Mouse (Mus musculus): ENCODE measurements around the gene Wbp2.

The Wbp2 gene

DNA sequence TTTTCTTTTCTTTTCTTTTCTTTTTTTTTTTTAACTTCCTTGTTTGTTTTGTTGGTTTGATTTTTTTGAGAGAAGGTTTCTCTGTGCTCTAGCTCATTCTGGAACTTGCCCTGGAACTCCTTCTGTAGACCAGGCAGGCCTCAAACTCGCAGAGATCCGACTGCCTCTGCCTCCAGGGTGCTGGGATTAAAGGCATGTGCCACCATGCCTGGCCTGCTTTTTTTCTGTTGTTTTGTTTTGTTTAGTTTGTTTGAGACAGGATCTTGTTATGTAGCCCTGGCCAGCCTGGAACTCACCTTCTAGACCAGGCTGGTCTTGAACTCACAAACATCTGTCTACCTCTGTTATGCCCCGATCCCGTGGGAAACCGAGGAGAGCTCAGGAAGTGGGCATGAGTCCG lies 2.8 kb upstream of the Wbp2 start:
- DNase-seq (ENCODE audit: low read depth), result no peak

GRCm38 (mm10) chr11:116088741-116089394 lies 2.1 kb upstream of the Wbp2 start:
- DNase-seq (ENCODE audit: low read depth), result peak; percentile 89

DNA sequence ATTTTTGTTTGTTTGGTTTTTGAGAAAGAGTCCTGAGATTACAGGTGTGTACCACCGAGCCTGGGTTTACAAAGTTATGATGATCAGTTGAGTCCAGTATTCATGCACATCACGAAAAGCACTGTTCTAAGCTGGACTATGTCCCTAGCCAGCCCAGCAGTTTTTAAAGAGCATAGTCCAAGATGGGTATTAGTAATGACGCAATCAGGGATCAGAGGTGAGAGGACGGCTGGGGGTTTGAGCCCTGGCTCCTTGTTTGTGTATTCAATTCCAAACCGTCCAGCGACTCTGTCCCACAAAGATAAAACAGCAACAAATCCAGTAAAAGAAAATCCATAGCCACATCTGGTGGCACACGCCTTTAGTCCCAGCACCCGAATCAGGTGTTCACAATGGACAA lies 1.4 kb upstream of the Wbp2 start:
- no peak for DNase-seq (ENCODE audit: low read depth)

DNA sequence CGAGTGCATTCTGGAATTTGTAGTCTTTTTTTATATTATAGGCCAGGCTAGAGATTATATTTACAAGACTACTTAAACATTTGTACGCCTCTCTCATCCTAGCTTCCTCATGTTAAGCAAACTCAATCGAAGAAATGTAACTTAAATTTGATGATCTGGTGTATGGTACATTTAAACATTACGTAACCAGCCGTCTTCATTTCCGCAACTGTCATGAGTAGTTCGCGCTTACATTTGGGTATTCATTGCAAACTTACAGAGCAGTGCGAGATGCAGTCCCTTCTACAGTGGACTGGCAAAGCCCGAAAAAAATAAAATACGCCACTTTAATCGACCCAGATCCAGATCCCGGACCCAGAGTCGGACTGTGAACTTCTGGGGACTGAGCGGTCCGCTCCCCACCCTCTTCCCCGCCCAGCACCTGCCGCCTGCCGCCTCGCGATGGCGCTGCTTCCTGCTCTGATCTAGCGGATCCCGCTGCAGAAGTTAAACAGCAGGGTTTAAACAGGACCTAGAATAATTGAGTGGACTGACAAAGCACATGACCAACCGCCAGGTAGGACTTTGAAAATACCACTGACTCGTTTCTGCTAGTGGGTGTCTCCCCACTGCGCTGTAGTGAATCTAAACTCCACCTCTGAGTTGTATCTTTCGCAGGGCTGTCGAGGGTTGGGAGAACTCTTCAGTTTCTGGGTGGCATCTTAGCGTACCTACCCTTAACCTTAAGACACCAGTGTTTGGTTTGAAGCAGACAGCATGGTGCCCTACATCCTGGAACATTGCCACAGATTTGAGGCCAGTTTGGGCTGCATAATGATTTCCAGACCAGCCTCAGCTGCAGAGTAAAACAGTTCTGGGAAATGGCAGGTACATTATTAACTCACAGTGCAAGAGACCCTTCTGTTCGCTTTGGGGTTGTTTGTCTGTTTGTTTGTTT lies 667 bp upstream of the Wbp2 start:
- peak; percentile 94 for DNase-seq (ENCODE audit: low read depth)

DNA sequence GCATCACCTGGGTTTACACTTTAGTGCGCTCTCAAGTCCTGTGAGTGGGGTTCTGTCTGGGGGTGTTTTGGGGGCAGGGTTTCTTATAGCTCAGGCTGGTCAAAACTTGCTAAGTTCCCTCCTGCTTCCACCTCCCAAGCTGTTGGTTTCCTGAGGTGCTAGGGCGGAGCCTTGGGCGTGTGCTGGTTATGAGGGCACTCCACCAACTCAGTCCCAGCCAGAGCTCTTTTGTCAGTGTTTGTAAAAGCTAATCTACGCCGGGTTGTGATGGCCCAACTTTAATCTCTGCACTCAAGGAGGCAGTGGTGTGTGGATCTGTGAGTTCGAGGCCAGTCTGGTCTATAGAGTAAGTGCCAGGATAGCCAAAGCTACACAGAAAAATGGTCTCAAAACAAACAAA lies 2.6 kb downstream of the Wbp2 start:
- peak; percentile 50 for DNase-seq (ENCODE audit: low read depth)

DNA sequence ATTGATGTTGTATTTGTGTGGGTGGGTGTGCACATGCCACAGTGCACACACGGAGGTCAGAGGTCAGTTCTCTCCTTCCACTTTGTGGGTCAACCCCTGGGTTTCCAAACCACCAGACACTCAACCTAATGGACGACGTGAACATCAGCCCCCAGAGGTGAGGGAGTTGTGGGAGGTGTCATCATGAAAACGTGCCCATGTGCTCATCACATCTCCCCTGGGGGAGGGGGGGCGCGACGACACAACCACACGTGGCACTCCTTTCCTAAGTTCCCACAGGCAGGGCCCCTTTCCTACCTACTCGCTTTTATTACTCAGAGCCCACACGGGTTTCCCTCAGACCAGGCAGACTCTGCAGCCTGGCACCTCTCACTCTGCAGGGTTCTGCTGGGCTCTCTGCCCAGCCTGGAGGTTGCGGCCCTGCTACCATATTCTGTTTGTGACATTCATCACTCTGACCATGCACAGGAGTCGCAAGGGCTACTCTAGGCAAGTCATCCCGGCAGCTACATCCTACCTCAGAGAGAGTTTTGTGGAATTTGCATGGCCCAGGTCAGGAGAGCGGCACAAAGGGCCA lies 3.6 kb downstream of the Wbp2 start:
- no peak for DNase-seq (ENCODE audit: low read depth)

- DNase-seq (ENCODE audit: low read depth), result peak; percentile 60
Observed at GRCm38 (mm10) chr11:116081081-116081480, 5.7 kb downstream of the Wbp2 start.

DNA sequence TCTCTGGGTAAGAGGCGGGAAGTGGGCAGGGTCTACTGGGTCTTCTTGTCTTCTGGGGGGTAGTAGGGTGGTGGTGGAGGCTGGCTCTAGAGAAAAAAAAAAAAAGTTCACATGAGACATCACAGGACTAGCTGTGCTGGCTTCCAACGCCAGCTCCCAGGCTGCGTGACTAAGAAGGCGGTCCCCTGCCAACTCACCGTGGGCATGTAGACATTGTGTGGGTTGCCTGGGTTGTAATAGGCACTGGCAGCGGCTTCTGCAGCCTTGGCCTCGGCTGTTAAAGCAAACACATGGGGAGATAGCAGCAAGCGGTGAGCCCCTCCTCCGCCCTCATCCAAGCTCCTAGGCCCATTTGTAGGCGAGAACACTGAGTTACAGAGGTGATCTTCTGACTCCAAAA lies 7.3 kb downstream of the Wbp2 start:
- no peak for DNase-seq (ENCODE audit: low read depth)

DNA sequence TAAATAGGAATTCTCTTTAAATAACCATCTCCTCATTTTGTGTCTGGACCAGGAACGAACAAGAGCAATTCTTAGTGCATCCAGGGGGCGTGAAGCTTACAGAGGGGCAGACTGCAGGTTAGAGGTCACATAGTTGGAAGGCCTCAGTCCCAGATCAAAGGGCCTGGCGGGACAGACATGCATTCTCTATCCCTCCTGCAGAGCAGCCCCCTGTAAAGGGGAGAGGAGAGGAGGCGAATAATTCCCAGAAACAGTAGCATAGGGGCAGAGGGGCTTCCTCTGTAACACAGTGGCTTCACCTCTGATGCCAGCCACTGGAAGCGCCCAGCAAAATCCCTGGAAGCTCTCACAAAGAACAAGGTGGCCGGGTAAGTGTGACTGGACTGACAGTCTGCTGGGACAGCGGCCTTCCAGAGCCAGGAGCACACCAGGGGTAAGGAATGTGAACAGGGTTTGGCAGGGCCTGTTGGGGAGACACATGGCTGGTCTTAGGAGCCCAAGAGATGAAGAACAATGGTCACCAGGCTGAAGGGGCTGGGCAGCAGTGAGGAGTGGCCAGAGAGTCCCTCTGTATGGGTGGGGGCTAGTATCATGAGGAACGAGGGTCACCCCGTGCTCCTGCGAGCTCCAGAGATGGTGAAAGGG lies 8.0 kb downstream of the Wbp2 start:
- no peak for DNase-seq (ENCODE audit: low read depth)

GRCm38 (mm10) chr11:116078221-116078620 lies 8.6 kb downstream of the Wbp2 start:
- peak; percentile 90 for DNase-seq (ENCODE audit: low read depth)

GRCm38 (mm10) chr11:116077446-116078204 lies 9.2 kb downstream of the Wbp2 start, which contains the start of gene Unc13d:
TSS of gene Unc13d (minus strand) at chr11:116077961.
- peak; percentile 92 for DNase-seq (ENCODE audit: low read depth)

DNA sequence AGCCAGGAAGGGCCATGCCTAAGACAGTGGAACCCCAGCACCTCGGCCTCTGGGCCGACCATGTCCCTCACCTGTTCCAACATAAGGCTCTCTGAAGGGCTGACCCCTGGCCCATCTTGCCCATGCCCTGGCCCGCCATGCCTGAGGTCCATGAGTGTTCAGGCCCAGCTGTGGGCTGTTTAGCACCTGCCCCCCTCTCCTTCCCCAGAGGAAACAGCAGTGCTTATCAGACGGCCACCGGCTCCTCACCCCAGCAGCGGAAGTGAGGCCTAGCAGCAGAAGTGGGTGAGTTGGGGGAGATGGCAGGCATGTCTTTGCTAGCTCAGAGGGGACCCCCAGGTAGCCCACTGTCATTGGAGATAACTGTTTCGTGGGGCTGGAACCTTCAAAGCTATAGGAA lies 10.0 kb downstream of the Wbp2 start:
- peak; percentile 91 for DNase-seq (ENCODE audit: low read depth)

DNA sequence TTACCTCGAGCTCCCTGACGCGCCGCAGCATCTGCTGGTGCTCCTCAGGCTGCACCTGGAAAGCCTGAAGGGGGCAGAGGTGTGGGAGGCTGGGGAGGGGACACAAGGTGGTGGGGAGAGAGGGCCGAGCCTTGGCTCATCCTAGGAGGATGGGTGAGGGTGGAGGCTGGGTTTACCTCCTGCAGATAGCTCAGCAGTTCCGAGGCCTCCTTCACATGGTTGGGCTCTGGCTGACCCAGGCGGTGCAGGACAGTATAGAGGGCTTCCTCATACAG lies 10.6 kb downstream of the Wbp2 start:
- no peak for DNase-seq (ENCODE audit: low read depth)

DNA sequence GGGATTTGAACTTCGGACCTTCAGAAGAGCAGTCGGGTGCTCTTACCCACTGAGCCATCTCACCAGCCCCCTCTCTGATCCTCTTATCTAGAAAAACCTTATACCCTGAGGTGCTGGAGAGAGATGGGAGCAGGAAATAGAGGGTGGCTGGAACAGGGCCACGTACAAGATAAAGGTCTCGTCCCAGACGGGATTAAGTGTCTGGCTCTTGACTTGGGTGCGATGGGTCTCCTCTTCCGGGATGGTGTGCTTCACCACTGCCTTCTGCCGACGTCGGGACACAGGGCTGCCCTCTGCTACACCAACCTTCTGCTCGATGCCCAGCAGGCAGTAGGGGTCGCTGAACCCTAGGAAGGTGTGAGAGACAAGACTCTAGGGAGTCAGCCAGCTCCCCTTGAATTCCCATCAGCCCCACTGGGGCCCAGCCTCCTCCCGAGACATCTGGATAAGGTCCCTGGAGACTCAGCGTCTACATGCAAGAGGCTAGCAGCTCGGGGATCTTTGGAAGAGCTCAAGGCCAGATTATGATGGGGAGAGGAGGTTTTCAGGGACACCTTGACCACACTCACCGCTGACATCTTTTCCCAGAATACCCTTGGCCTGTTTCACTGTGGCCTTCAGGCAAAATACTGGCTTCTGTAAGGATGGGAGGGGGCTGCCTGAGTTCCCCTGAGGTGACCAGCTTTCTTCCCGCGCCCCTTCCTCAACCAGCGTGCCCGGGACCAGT lies 11.1 kb downstream of the Wbp2 start:
- peak; percentile 40 for DNase-seq (ENCODE audit: low read depth)

DNA sequence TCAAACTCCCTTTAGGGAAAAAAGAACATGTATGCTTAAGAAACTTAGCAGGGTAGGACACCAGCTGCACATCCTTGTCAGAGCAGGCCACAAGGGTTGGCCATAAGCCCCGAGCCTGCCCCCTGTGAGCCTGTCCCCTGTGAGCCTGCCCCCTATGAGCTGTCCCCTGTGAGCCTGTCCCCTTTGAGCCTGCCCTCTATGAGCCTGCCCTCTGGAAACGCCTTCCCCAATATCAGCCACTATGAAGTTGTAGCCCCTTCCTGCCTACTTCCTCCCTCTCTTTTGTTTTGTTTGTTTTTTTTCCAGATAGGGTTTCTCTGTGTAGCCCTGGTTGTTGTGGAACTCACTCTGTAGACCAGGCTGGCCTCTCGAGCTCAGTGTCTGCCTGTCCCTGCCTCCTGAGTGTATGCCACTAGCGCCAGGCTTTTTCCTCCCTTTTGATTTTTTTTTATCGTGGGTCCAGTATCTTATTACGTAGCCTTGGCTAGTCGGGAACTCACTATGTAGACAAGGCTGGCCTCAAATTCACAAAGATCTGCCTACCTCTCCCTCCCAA lies 12.3 kb downstream of the Wbp2 start:
- peak; percentile 92 for DNase-seq (ENCODE audit: low read depth)

GRCm38 (mm10) chr11:116072608-116073007 lies 14.2 kb downstream of the Wbp2 start:
- DNase-seq (ENCODE audit: low read depth), result no peak

GRCm38 (mm10) chr11:116071510-116071909 lies 15.3 kb downstream of the Wbp2 start:
- DNase-seq (ENCODE audit: low read depth), result peak; percentile 98

- DNase-seq (ENCODE audit: low read depth), result no peak
Observed at GRCm38 (mm10) chr11:116065345-116065744, 21.4 kb downstream of the Wbp2 start.

DNA sequence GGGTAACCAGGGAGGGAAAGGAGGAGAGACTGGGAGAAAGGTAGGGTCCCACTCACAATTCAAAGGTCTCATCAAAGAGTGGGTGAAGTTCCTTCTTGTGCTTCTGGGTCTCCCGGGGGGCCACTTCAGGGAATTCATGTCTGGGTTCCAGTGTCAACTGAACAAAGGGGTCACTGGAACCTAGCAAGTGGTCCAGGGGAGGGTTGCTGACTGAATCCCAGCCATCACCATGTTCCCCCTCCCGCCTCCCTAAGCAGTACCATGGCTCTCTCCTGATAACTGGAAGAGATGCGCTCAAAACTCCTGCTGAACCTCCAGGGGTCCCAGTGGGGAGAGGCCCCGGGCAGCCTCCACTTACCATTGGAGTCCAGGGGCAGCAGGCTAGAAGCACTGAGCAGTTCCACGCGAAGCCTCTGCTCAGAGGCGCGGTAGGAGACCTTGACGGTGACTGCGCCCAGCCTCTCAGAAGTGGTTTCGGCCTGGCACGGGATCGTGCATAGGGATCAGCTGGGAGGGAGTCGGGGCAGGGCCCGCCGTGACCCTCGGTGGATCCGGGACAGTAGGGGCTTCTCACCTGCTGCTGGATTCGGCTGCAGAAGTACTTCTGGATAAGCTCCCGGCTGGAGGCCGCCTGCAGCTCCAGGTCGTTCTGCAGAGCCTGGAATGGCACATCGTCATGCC lies 22.5 kb downstream of the Wbp2 start:
- no peak for DNase-seq (ENCODE audit: low read depth)

DNA sequence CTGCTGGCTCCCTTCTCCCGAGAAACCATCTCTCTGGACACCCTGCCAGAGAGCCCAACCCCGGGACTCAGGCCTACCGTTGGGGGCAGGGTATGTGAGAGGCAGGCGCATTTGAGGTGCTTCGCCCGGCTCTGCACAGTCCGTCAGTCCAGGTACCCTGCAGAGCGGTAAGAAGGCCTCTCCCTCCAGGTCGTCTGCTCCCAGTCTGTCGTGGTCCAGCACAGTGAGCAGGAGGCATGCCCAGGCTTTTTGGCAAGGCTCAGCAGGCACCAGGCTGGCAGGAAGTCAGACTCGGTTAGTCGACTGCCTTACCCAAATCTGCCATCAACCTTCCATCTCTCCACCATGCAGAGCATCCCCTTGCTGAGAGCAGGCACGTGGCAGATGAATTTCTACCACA lies 23.2 kb downstream of the Wbp2 start:
- no peak for DNase-seq (ENCODE audit: low read depth)
